ENCODE assay signal across 11 mouse cellular contexts in genomic region chr3:98016901-98017591, GRCm38 (mm10). TPM values are rescaled to one million over a fixed set of nuclear protein-coding genes. Genes with fewer than 3 reads are reported as not detected.
DNase-seq lines count a peak whose midpoint lies in the region; ATAC-seq and TF ChIP-seq lines count a peak whose summit lies in the region.
"Had no signal": no experiment of that assay in that cellular context is flagged by ENCODE, and none has a peak within 500 bp of the region (broad histone marks: within the 10 kb centered on the region; RNA-seq: fewer than 3 reads in every experiment).

No protein-coding gene starts in this region.

- peaks cover 41% of the 10 kb centered on the region for H3K4me1 ChIP-seq in hindbrain, embryonic 15.5 days (replicated peaks)
- H3K4me1 ChIP-seq in hindbrain, embryonic 10.5 days (replicated peaks): peaks cover 80% of the 10 kb centered on the region
- peaks cover 66% of the 10 kb centered on the region for H3K4me1 ChIP-seq in embryonic facial prominence, embryonic 13.5 days
- peaks cover 61% of the 10 kb centered on the region for H3K4me1 ChIP-seq in kidney, embryonic 14.5 days (ENCODE audit: control insufficient read depth, insufficient read depth, low read length)
- H3K4me1 ChIP-seq in liver, postnatal 0 days (ENCODE audit: insufficient read depth): peaks cover 62% of the 10 kb centered on the region

- H3K36me3 ChIP-seq in hindbrain, embryonic 15.5 days: no peaks in the 10 kb centered on the region
- no peaks in the 10 kb centered on the region for H3K36me3 ChIP-seq in hindbrain, embryonic 10.5 days
- no peaks in the 10 kb centered on the region for H3K36me3 ChIP-seq in embryonic facial prominence, embryonic 13.5 days
- no peaks in the 10 kb centered on the region for H3K36me3 ChIP-seq in kidney, embryonic 14.5 days (ENCODE audit: control insufficient read depth, insufficient read depth, low read length)
- H3K36me3 ChIP-seq in liver, postnatal 0 days (replicated peaks; ENCODE audit: insufficient read depth, low read length): no peaks in the 10 kb centered on the region; the same call in 1 of the 2 replicates
- H3K36me3 ChIP-seq: midbrain, embryonic 15.5 days had no signal

- WGBS in hindbrain, embryonic 15.5 days: 70% methylated on average over 5 of the region's 5 CpGs
- WGBS in hindbrain, embryonic 10.5 days: 76% methylated on average over 5 of the region's 5 CpGs
- WGBS in embryonic facial prominence, embryonic 13.5 days: 53% methylated on average over 5 of the region's 5 CpGs
- WGBS in kidney, embryonic 14.5 days: 65% methylated on average over 5 of the region's 5 CpGs
- WGBS in liver, postnatal 0 days (ENCODE audit: insufficient replicate concordance): 55% methylated on average over 5 of the region's 5 CpGs

- DNase-seq in hindbrain, embryonic 10.5 days (ENCODE audit: low spot score): no peak
- DNase-seq in liver, postnatal 0 days: no peak
- no peak for DNase-seq in c-Kit-positive CD71-positive TER-119-positive erythroid progenitor cells, embryonic 14.5 days (ENCODE audit: low spot score)
- no peak for DNase-seq in right cerebral cortex, postnatal 36 days (ENCODE audit: low spot score in 2 of 2)
- DNase-seq in thymus, postnatal 4 days: no peak
- DNase-seq: heart, adult 2 months; right cerebral cortex, postnatal 4 days had no signal

- ATAC-seq in hindbrain, embryonic 15.5 days (ENCODE audit: low FRiP score, low read depth): no peak
- no peak for ATAC-seq in embryonic facial prominence, embryonic 13.5 days (ENCODE audit: insufficient number of reproducible peaks, insufficient read depth, low FRiP score, low TSS enrichment, low read depth)
- no peak for ATAC-seq in kidney, embryonic 14.5 days (ENCODE audit: low FRiP score, low TSS enrichment)
- peak; percentile 25 for ATAC-seq in liver, postnatal 0 days
- ATAC-seq: midbrain, embryonic 15.5 days had no signal

- peak; percentile 45; the same call in 1 of the 2 replicates for TF ChIP-seq EP300 in liver, postnatal 0 days (IDR thresholded peaks at IDR 0.05; ENCODE audit: low read depth)

- H3K27ac ChIP-seq in hindbrain, embryonic 15.5 days (replicated peaks): no peak overlapping the region
- H3K27ac ChIP-seq in hindbrain, embryonic 10.5 days: no peak overlapping the region
- H3K27ac ChIP-seq in embryonic facial prominence, embryonic 13.5 days: no peak overlapping the region
- no peak overlapping the region for H3K27ac ChIP-seq in kidney, embryonic 14.5 days (ENCODE audit: low read depth, low read length)
- peak overlapping the region; percentile 58 for H3K27ac ChIP-seq in liver, postnatal 0 days (ENCODE audit: low read depth)
- H3K27ac ChIP-seq: heart, adult 2 months; midbrain, embryonic 15.5 days had no signal

- TF ChIP-seq CTCF in liver, postnatal 0 days (IDR thresholded peaks at IDR 0.05; ENCODE audit: low read depth): no peak

- H3K9me3 ChIP-seq in hindbrain, embryonic 15.5 days: no peaks in the 10 kb centered on the region
- no peaks in the 10 kb centered on the region for H3K9me3 ChIP-seq in hindbrain, embryonic 10.5 days
- H3K9me3 ChIP-seq in embryonic facial prominence, embryonic 13.5 days: no peaks in the 10 kb centered on the region
- no peaks in the 10 kb centered on the region for H3K9me3 ChIP-seq in kidney, embryonic 14.5 days (ENCODE audit: control insufficient read depth, low read length)
- no peaks in the 10 kb centered on the region for H3K9me3 ChIP-seq in liver, postnatal 0 days (ENCODE audit: low read length)
- H3K9me3 ChIP-seq: midbrain, embryonic 15.5 days had no signal

- H3K4me3 ChIP-seq in hindbrain, embryonic 15.5 days: no peak overlapping the region
- H3K4me3 ChIP-seq in hindbrain, embryonic 10.5 days: no peak overlapping the region
- peak overlapping the region; percentile 87 for H3K4me3 ChIP-seq in embryonic facial prominence, embryonic 13.5 days
- H3K4me3 ChIP-seq in kidney, embryonic 14.5 days (ENCODE audit: low read length): no peak overlapping the region
- H3K4me3 ChIP-seq in liver, postnatal 0 days (ENCODE audit: low read depth, low read length): no peak overlapping the region
- H3K4me3 ChIP-seq: heart, adult 2 months; midbrain, embryonic 15.5 days had no signal

- H3K9ac ChIP-seq in hindbrain, embryonic 15.5 days: no peak overlapping the region
- peak overlapping the region; percentile 49; the same call in 1 of the 2 replicates for H3K9ac ChIP-seq in embryonic facial prominence, embryonic 13.5 days
- no peak overlapping the region for H3K9ac ChIP-seq in kidney, embryonic 14.5 days (ENCODE audit: low read depth, low read length)
- H3K9ac ChIP-seq in liver, postnatal 0 days (replicated peaks): no peak overlapping the region
- H3K9ac ChIP-seq: midbrain, embryonic 15.5 days had no signal

- H3K27me3 ChIP-seq in hindbrain, embryonic 15.5 days: peaks cover 6% of the 10 kb centered on the region; the same call in 1 of the 2 replicates
- H3K27me3 ChIP-seq in hindbrain, embryonic 10.5 days (ENCODE audit: insufficient read depth, poor library complexity, severe bottlenecking): peaks cover 9% of the 10 kb centered on the region
- no peaks in the 10 kb centered on the region for H3K27me3 ChIP-seq in embryonic facial prominence, embryonic 13.5 days
- no peaks in the 10 kb centered on the region for H3K27me3 ChIP-seq in kidney, embryonic 14.5 days (ENCODE audit: control insufficient read depth, insufficient read depth, low read length)
- no peaks in the 10 kb centered on the region for H3K27me3 ChIP-seq in liver, postnatal 0 days (ENCODE audit: insufficient read depth, low read length)

- H3K4me2 ChIP-seq in hindbrain, embryonic 15.5 days: peak overlapping the region; percentile 11; the same call in 1 of the 2 replicates
- peak overlapping the region; percentile 71 for H3K4me2 ChIP-seq in embryonic facial prominence, embryonic 13.5 days
- H3K4me2 ChIP-seq in kidney, embryonic 14.5 days (replicated peaks; ENCODE audit: low read depth, low read length): peak overlapping the region; percentile 73; the same call in 1 of the 2 replicates
- peak overlapping the region; percentile 51 for H3K4me2 ChIP-seq in liver, postnatal 0 days (ENCODE audit: low read depth, low read length)
- H3K4me2 ChIP-seq: midbrain, embryonic 15.5 days had no signal

RNA-seq across cellular contexts. Expression of gene Notch2, which starts 3.7 kb away (rescaled TPM):
- 10.5 and 11.7 TPM in 2 replicates for polyA plus RNA-seq in hindbrain, embryonic 15.5 days (2015; fragmentation: Nextera tagmentation; extraction: Ambion mirVana)
- 15.6 and 18.0 TPM in 2 replicates for polyA plus RNA-seq in hindbrain, embryonic 10.5 days (2016; fragmentation: Nextera tagmentation; extraction: Ambion mirVana)
- polyA plus RNA-seq in embryonic facial prominence, embryonic 13.5 days (2015; fragmentation: Nextera tagmentation; extraction: Ambion mirVana): 35.4 and 37.8 TPM in 2 replicates
- 34.4 and 42.7 TPM in 2 replicates for polyA plus RNA-seq in kidney, embryonic 14.5 days (2014; fragmentation: Nextera tagmentation; extraction: Ambion mirVana)
- 5.1 and 6.2 TPM in 2 replicates for polyA plus RNA-seq in liver, postnatal 0 days (2015; fragmentation: Nextera tagmentation; extraction: Ambion mirVana)

Comparison
In these comparisons a context has a peak if more than half of its experiments do, and no peak if none do; other contexts are left out.
1. H3K4me2 ChIP-seq: peak in every context shown above with its lines; median percentile 73 in kidney, embryonic 14.5 days; 71 in embryonic facial prominence, embryonic 13.5 days; 51 in liver, postnatal 0 days; 11 in hindbrain, embryonic 15.5 days.